Comparison of ENCODE assay signal across 1 mouse cellular context in genomic region chr8:70780093-70780492, GRCm38 (mm10).
TF ChIP-seq lines count a peak whose summit lies in the region.

No protein-coding gene starts in this region.

TF ChIP-seq in ES-E14, 5 proteins besides CTCF, POLR2A, EP300 and RAD21:
- TF ChIP-seq HCFC1 (IDR thresholded peaks at IDR 0.05; ENCODE audit: borderline replicate concordance, insufficient read depth, low read length) (no peak), ZNF384 (IDR thresholded peaks at IDR 0.05; ENCODE audit: low read depth, low read length) (no peak), MAFK (IDR thresholded peaks at IDR 0.05; ENCODE audit: insufficient read depth, low read depth, low read length) (no peak), ZC3H11A (IDR thresholded peaks at IDR 0.05; ENCODE audit: borderline replicate concordance, low read depth, low read length) (no peak), CHD2 (IDR thresholded peaks at IDR 0.05; ENCODE audit: low read depth, low read length) (no peak)
